14 mouse cellular contexts compared by ENCODE assay signal in genomic region chr10:42299967-42300366, GRCm38 (mm10). TPM values are rescaled to one million over a fixed set of nuclear protein-coding genes. Genes with fewer than 3 reads are reported as not detected.
DNase-seq lines count a peak whose midpoint lies in the region; ATAC-seq and TF ChIP-seq lines count a peak whose summit lies in the region.
"Had no signal": no experiment of that assay in that cellular context is flagged by ENCODE, and none has a peak within 500 bp of the region (broad histone marks: within the 10 kb centered on the region; RNA-seq: fewer than 3 reads in every experiment).

No protein-coding gene starts in this region.

- H3K27me3 ChIP-seq in kidney, adult 2 months (replicated peaks; ENCODE audit: control insufficient read depth, insufficient read depth, low read length): no peaks in the 10 kb centered on the region
- H3K27me3 ChIP-seq in forebrain, embryonic 15.5 days: no peaks in the 10 kb centered on the region
- H3K27me3 ChIP-seq: limb, embryonic 13.5 days had no signal

- no peaks in the 10 kb centered on the region for H3K4me1 ChIP-seq in kidney, adult 2 months (ENCODE audit: control insufficient read depth, insufficient read depth, low read length)
- no peaks in the 10 kb centered on the region for H3K4me1 ChIP-seq in forebrain, embryonic 15.5 days
- H3K4me1 ChIP-seq: midbrain, embryonic 13.5 days had no signal

- H3K9ac ChIP-seq in forebrain, embryonic 15.5 days (replicated peaks): no peak overlapping the region
- H3K9ac ChIP-seq: limb, embryonic 13.5 days; midbrain, embryonic 13.5 days had no signal

- H3K4me3 ChIP-seq in kidney, adult 2 months (ENCODE audit: insufficient read depth, low read depth, low read length): no peak overlapping the region
- H3K4me3 ChIP-seq in forebrain, embryonic 15.5 days: no peak overlapping the region
- H3K4me3 ChIP-seq: limb, embryonic 13.5 days; midbrain, embryonic 13.5 days had no signal

- H3K27ac ChIP-seq in kidney, adult 2 months (ENCODE audit: insufficient read depth, low read depth, low read length): no peak overlapping the region
- H3K27ac ChIP-seq in forebrain, embryonic 15.5 days (replicated peaks): no peak overlapping the region
- H3K27ac ChIP-seq: limb, embryonic 13.5 days; midbrain, embryonic 13.5 days had no signal

- ATAC-seq in forebrain, embryonic 15.5 days (replicated peaks): no peak
- ATAC-seq: activated CD4-positive, CD25-positive, alpha-beta regulatory T cell, adult 4 months; midbrain, embryonic 13.5 days had no signal

- TF ChIP-seq POLR2A in kidney, adult 2 months (IDR thresholded peaks at IDR 0.05; ENCODE audit: low read depth, low read length): no peak

- peak; percentile 24 for DNase-seq in adrenal gland, adult 8-10 months
- DNase-seq in adrenal gland, postnatal 4 days (ENCODE audit: low spot score in 2 of 2): no peak
- peak; percentile 38 for DNase-seq in kidney, adult 2 months
- DNase-seq in kidney, postnatal 10 days: no peak
- DNase-seq in ZHBTc4 (ENCODE audit: low read depth, low spot score): peak; percentile 28
- DNase-seq in thymus, postnatal 0 days (ENCODE audit: low spot score): peak; percentile 53
- DNase-seq in layer of hippocampus, postnatal 10 days (ENCODE audit: low spot score in 2 of 2): no peak
- DNase-seq: cerebellum, adult 8-10 months; heart, postnatal 4 days; lung, postnatal 36 days had no signal

- 22% methylated on average over 7 of the region's 7 CpGs for WGBS in kidney, adult 2 months
- WGBS in forebrain, embryonic 15.5 days: 59% methylated on average over 7 of the region's 7 CpGs

- no peak for TF ChIP-seq CTCF in kidney, adult 2 months (conservative IDR thresholded peaks at IDR 0.05; ENCODE audit: insufficient read depth, insufficient read length, low read depth, low read length)

- no peak overlapping the region for H3K4me2 ChIP-seq in forebrain, embryonic 15.5 days (replicated peaks)
- H3K4me2 ChIP-seq: limb, embryonic 13.5 days; midbrain, embryonic 13.5 days had no signal

- H3K36me3 ChIP-seq in kidney, adult 2 months (ENCODE audit: control insufficient read depth, insufficient read depth, low read length): no peaks in the 10 kb centered on the region
- H3K36me3 ChIP-seq in forebrain, embryonic 15.5 days: no peaks in the 10 kb centered on the region
- H3K36me3 ChIP-seq: limb, embryonic 13.5 days; midbrain, embryonic 13.5 days had no signal

- H3K9me3 ChIP-seq in forebrain, embryonic 15.5 days: no peaks in the 10 kb centered on the region
- H3K9me3 ChIP-seq: midbrain, embryonic 13.5 days had no signal

RNA-seq across cellular contexts. Expression of gene Foxo3, which starts 23.4 kb away (rescaled TPM):
- total RNA-seq in adrenal gland, adult 8-10 months (2022): 10 to 100 TPM; 57.7 to 70.0 (median 65.4) TPM
- total RNA-seq in adrenal gland, postnatal 4 days (2021): 10 to 100 TPM; 71.7 to 72.8 TPM
- 29.2 and 35.5 TPM in 2 replicates for polyA plus RNA-seq in kidney, adult 2 months (2012; rRNA removed)
- 12.1 and 14.0 TPM in 2 replicates for polyA plus RNA-seq in thymus, postnatal 0 days (2015; fragmentation: Nextera tagmentation; extraction: Ambion mirVana)
- polyA plus RNA-seq in forebrain, embryonic 15.5 days (2015; fragmentation: Nextera tagmentation; extraction: Ambion mirVana): 4.6 and 5.3 TPM in 2 replicates
- total RNA-seq in layer of hippocampus, postnatal 10 days (2021): 10 to 100 TPM; 31.0 to 32.2 TPM

Comparison
In these comparisons a context has a peak if more than half of its experiments do, and no peak if none do; other contexts are left out.
1. DNase-seq: peak in adrenal gland, adult 8-10 months (single experiment), kidney, adult 2 months (single experiment), ZHBTc4 (single experiment) and thymus, postnatal 0 days (single experiment); none in adrenal gland, postnatal 4 days (0 of 2), kidney, postnatal 10 days (single experiment) and layer of hippocampus, postnatal 10 days (0 of 2).